Mouse (Mus musculus) cerebellum, adult 2 months (tissue): ENCODE measurements around the gene Eif4h.

ENCODE experiments used
- CTCF ChIP-seq: fragments of 200-500 bp; IDR thresholded peaks from 2 replicates; pipeline ENCODE4 v1.5.1; 2011; ENCODE audit warnings: low read depth, mild to moderate bottlenecking, control low read depth, low read length, moderate library complexity, borderline replicate concordance; ENCODE audit not compliant: insufficient read depth
- POLR2A ChIP-seq: fragments of 200-500 bp; IDR thresholded peaks from 2 replicates; pipeline ENCODE4 v1.6.1; 2011; ENCODE audit warnings: low read length, control low read depth, borderline replicate concordance; ENCODE audit not compliant: insufficient read depth

- TF ChIP-seq CTCF (no peak), POLR2A (no peak)
Measured at GRCm38 (mm10) chr5:134613727-134614126, 25.6 kb downstream of the Eif4h start.
